Mouse (Mus musculus): ENCODE data around the gene Ncor1.
"Not testable (repeated sequence)": the region's sequence is repeated elsewhere in the genome, so short reads cannot be mapped to it uniquely, and the experiment has no call there.

Ncor1 gene

GRCm38 (mm10) chr11:62457891-62458270, 460 bp downstream of the Ncor1 start:
- no peak for DNase-seq (ENCODE audit: low spot score)

- peak; percentile 89 for DNase-seq (ENCODE audit: low spot score)
Observed at GRCm38 (mm10) chr11:62457241-62457890, 975 bp downstream of the Ncor1 start.

GRCm38 (mm10) chr11:62456483-62457172, 1.7 kb downstream of the Ncor1 start:
- peak; percentile 79 for DNase-seq (ENCODE audit: low spot score)

DNA sequence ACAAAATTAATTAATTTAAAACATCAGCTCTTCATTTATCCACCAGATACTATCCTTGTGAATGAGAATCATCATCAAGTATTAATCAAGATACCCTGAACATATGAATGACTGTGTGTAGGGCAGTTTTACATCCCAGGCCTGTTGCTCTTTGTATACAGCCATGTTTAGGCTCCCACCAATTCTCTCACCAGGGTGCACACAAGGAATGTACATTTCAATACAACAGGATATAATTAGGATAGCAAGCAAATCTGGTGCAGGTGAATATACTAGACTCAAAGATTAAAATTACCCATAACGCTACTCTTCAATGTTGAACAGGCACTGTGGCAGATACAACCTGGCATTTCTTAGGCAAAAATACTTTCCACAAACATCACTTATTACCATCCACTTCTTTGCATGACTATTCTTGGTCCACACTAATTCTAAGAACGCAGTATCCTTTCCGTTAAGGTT, 2.3 kb downstream of the Ncor1 start:
- DNase-seq (ENCODE audit: low spot score): no peak

DNA sequence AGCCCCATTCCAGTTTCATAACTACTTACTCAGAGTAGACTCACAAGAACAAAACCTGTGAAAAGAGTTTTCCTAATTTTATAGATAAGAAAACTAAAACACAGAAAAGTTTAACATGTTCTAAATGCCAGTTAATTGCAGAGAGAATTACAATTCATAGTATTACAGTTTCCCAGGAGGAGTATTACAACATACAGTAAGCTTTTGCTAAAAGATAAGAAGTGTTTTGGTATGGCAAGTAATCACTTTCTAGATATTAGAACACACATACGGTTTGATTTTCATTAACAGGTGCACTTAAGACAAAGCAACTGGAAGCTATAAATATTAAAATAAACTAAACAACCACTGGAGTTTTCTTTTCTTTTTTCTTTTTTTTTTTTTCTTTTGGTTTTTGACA, 3.1 kb downstream of the Ncor1 start:
- DNase-seq (ENCODE audit: low spot score): no peak

DNA sequence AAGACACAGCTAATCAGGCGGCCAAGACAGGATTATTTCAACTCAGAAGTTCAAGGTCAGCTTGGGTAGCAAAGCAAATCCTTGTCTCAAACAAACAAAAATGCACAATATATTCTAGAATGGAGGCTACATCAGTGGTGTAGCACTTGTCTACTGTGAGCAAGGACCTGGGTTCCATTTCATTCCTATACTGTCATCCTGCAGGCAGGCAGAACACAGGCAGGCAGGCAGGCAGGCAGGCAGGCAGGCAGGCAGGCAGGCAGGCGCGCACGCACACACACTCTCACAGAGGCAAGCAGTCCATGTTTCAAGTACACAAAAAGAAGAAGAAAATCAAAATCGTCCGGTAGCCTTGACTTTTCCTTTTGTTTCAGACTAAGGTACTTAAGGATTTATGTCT, 9.4 kb downstream of the Ncor1 start:
- DNase-seq (ENCODE audit: low spot score): no peak

GRCm38 (mm10) chr11:62445799-62446198, 12.5 kb downstream of the Ncor1 start:
- DNase-seq (ENCODE audit: low spot score): no peak

DNA sequence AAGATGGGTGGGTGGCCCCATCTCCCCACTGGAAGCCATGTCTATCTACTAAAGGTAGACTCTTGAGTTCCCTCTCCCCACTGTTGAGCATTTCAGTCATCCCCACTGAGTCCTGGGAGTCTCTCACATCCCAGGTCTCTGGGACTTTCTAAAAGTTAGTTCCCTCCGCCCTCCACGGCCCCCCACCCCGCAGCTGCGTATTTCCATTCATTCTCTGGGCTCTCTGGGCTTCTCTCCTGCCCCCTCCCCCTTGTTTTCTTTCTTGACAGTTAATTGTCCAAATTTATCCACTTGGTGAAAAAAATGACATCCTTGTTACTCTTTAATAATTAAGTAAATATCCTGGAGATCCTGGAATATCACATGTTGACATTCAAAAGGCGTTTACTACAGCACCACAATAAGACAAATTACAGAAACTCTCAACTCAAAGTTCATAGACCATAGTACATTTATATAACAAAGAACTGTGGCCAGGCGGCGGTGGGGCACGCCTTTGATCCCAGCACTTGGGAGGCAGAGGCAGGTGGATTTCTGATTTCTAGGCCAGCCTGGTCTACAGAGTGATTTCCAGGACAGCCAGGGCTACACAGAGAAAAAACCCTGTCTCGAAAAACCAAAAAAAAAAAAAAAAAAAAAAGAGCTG, 17.5 kb downstream of the Ncor1 start:
- DNase-seq (ENCODE audit: low spot score): no peak

DNA sequence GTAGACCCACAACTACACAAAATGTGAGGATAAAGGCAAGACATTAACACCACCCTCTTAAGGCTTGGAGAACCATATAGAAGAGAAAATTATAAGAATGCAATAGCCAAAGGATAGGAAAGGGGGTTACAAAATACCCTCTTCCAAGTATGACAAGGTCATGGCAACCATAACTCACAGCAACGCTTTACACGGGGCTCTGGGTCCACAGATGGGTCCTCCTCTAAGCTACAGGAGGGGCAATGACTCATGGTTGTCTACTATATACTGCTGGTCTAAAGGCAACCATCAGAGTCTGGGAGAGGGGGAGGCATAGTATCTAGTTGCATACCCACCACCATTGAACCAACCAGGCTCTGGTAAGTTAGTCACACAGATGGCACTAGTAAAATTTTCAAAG, 26.1 kb downstream of the Ncor1 start:
- DNase-seq (ENCODE audit: low spot score): no peak

DNA sequence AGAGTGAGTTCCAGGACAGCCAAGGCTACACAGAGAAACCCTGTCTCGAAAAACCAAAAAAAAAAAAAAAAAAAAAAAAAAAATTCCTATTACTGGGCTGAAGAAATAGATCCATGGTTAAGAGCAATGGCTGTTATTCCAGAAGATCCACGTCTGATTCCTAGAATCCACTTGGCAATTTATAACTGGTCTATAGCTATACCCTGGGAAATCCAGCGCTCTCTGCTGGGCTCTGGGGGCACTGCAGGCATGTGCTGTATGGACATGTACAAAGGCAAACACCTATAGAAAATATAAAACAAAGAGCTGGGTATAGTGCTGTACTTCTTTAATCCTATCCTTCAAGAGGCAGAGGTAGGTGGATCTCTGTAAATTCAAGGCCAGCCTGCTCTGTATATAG, 31.2 kb downstream of the Ncor1 start:
- no peak for DNase-seq (ENCODE audit: low spot score)

- DNase-seq (ENCODE audit: low spot score): no peak
Observed at GRCm38 (mm10) chr11:62426266-62426665, 32.1 kb downstream of the Ncor1 start.

GRCm38 (mm10) chr11:62424525-62424924, 33.8 kb downstream of the Ncor1 start:
- no peak for DNase-seq (ENCODE audit: low spot score)

- DNase-seq (ENCODE audit: low spot score): no peak
Observed at GRCm38 (mm10) chr11:62415026-62415425, 43.3 kb downstream of the Ncor1 start.

- DNase-seq (ENCODE audit: low spot score): no peak
Observed at GRCm38 (mm10) chr11:62409611-62410010, 48.7 kb downstream of the Ncor1 start.

GRCm38 (mm10) chr11:62408848-62409247, 49.5 kb downstream of the Ncor1 start:
- no peak for DNase-seq (ENCODE audit: low spot score)

GRCm38 (mm10) chr11:62396405-62396804, 61.9 kb downstream of the Ncor1 start:
- peak; percentile 42 for DNase-seq (ENCODE audit: low spot score)

GRCm38 (mm10) chr11:62388331-62388679, 70.0 kb downstream of the Ncor1 start:
- no peak for DNase-seq (ENCODE audit: low spot score)

DNA sequence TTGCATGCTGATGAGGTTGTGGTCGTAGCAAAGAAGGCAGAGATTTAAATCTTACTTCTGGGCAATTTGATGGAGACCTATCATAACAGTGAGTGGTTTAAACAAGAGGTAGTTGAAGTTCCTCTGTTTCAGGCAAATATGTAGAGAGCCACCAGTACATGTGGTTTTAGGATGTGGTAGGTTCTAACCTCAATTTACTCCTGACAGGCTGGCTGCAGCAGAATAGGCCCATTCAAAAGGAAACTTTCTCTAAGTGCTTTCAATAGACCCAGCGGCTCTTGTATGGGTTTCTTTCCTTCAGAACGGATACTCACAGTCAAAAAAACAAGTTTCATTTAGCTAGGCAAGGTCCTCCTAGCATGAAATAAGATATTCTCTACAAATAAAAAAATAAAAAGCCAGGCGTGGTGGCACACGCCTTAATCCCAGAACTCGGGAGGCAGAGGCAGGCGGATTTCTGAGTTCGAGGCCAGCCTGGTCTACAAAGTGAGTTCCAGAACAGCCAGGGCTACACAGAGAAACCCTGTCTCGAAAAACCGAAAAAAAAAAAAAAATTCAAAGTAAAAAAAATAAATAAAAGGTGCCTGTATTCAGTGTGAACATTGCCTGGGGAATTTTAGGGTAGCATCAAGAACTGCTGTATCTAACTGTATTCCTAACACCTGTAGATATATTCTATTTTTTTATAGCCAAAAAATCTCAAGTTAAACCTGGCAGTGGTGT, 70.6 kb downstream of the Ncor1 start:
- no peak for DNase-seq (ENCODE audit: low spot score)

DNA sequence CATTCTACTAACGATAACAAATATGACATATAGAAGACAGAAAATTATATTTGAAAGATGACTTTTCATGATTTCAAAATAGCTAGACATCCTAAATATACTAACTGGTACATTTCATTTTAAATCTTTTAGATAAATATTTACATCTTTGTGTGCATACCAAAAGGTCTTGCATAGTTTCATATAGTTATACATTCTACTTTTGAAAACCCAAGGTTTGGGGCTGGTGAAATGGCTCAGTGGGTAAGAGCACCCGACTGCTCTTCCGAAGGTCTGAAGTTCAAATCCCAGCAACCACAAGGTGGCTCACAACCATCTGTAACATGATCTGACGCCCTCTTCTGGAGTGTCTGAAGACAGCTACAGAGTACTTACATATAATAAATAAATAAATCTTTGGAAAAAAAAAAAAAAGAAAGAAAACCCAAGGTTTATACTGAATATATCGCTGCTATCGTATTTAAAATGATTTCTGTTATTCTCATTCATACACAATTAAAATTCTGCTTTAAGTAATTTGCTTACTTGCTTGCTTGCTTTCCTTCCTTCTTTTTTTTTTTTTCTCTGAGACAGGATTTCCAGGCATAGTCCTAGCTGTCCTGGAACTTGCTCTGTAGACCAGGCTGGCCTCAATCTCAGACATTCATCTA, 81.0 kb downstream of the Ncor1 start:
- not testable (repeated sequence) for DNase-seq (ENCODE audit: low spot score)

DNA sequence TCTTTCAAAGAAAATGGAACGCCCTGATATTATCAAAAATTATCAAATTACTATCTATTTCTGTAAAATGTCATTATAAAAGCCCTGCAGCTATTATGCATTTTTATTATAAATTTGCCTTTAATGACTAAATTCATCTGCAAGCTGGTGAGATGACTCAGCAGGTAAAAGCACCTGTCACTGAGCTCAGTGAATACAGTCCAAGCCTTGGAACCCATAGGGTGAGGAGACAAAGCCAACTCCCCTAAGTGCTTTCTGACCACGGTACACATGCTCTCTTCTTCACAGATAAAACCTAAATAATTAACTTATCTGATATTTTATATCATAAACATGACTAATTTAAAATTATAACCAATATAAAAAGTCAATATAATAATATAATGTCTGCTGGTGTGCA, 86.6 kb downstream of the Ncor1 start:
- DNase-seq (ENCODE audit: low spot score): no peak

DNA sequence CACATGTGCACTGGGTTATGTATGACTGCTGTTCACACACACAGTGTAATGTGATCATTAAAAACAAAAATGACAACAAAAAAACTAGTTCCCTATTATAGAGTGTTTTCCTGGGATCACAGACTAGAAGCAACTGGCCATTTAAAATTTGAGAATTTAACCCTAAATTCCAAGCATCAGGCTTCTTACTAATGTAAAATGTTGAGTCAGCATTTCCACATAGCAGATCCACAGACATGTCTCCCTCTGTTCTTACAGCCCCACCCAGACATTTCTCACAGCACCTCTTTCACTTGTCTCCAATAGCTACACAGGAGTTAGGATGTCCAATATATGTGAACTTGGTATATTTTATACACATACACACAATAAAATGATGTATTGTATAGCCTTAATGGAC, 88.4 kb downstream of the Ncor1 start:
- DNase-seq (ENCODE audit: low spot score): no peak

DNA sequence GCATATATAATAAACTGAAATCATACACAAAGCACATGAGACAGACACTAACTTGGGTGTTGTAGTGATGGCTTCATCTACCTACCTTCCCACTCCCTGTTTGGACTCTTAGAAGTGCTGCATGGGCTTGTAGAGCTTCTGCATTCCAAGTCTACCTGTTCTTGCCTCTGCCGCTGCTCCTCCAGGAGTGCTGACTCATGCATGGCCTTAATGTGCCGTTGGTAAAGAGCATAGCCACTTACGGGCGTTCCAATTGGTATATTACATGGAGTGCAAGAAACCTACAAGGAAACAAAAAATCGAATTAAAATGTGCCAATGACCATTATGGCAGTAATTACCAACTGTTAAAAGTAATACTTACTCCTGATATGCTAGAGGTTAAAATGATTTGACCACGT, 91.5 kb downstream of the Ncor1 start:
- no peak for DNase-seq (ENCODE audit: low spot score)

All from adipocyte (in vitro differentiated cells).